Mouse (Mus musculus): ENCODE results near the gene Plin3.
A peak's percentile ranks its signal among the peaks of the same experiment; 100 is the strongest.

Gene Plin3

GRCm38 (mm10) chr17:56241541-56242401 is 50.9 kb downstream of the Plin3 start:
- DNase-seq (ENCODE audit: low read depth, low spot score), result peak; percentile 96

- DNase-seq (ENCODE audit: low read depth, low spot score), result peak; percentile 92
Measured at GRCm38 (mm10) chr17:56233818-56234469, 58.7 kb downstream of the Plin3 start.

- DNase-seq (ENCODE audit: low read depth, low spot score), result no peak
Measured at GRCm38 (mm10) chr17:56233389-56233788, 59.3 kb downstream of the Plin3 start.

- DNase-seq (ENCODE audit: low read depth, low spot score), result no peak
Measured at GRCm38 (mm10) chr17:56229943-56230342, 62.7 kb downstream of the Plin3 start.
